Mouse (Mus musculus): ENCODE measurements around the gene Baz2a.

DNA sequence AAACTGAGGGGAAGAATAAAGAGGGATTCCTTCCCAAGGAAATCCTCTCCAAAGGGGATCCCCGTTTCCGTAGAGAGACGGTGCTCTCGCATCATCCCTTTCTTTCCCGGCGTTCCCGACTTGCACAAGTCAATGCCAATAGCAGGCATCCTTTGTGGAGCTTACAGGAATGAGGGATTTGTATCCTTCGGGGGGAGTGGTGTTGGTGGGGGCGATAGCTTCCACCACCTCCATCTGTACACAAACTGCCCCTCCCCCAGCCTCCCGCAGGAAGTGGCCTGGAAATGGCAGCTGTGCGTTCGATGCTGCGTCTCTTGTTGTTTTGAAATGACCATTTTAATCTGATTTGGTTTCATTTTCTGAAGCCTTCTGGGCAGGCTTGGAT is 6.2 kb downstream of the Baz2a start:
- TF ChIP-seq CTCF (IDR thresholded peaks at IDR 0.05; ENCODE audit: extremely low read depth, insufficient read depth, insufficient read length, insufficient replicate concordance), result no peak
- TF ChIP-seq POLR2A (IDR thresholded peaks at IDR 0.05; ENCODE audit: low read depth, low read length), result no peak
